Mouse (Mus musculus) intestine, embryonic 14.5 days (tissue): ENCODE results near the gene Prdx5. TPM values are rescaled to one million over a fixed set of nuclear protein-coding genes. Genes with fewer than 3 reads are reported as not detected.

ENCODE experiments used
- ATAC-seq: fragments of 200-750 bp; cut with Nextera tagmentation; replicated peaks from 2 replicates; pipeline ENCODE4 v1.8.0; 2017; ENCODE audit warnings: low read depth, moderate number of reproducible peaks, moderate TSS enrichment, moderate library complexity; ENCODE audit not compliant: low FRiP score, low TSS enrichment
- DNase-seq: peaks from one replicate; pipeline ENCODE4 v3.0.0-alpha.2; 2018; ENCODE audit warnings: low spot score
- H3K27ac ChIP-seq: fragments of 300-500 bp; sonication (generic); 2 replicates; pipeline ENCODE4 v1.5.1; 2014; ENCODE audit warnings: low read depth, mild to moderate bottlenecking, control low read depth
- H3K27me3 ChIP-seq: fragments of 300-500 bp; sonication (generic); replicated peaks from 2 replicates; pipeline ENCODE4 v1.6.1; 2014; ENCODE audit warnings: low read length, control low read depth; ENCODE audit not compliant: control insufficient read depth, insufficient read depth
- H3K36me3 ChIP-seq: fragments of 300-500 bp; sonication (generic); 2 replicates; pipeline ENCODE4 v1.6.1; 2014; ENCODE audit warnings: low read length, control low read depth; ENCODE audit not compliant: control insufficient read depth, insufficient read depth
- H3K4me1 ChIP-seq: fragments of 300-500 bp; sonication (generic); replicated peaks from 2 replicates; pipeline ENCODE4 v1.6.1; 2014; ENCODE audit warnings: low read length, control low read depth, mixed read lengths; ENCODE audit not compliant: control insufficient read depth, insufficient read depth
- H3K4me2 ChIP-seq: fragments of 300-500 bp; sonication (generic); 2 replicates; pipeline ENCODE4 v1.6.1; 2014; ENCODE audit warnings: low read length
- H3K4me3 ChIP-seq: fragments of 300-500 bp; sonication (generic); 2 replicates; pipeline ENCODE4 v1.5.1; 2014; ENCODE audit warnings: low read depth, low read length, control low read depth, mixed read lengths
- H3K9ac ChIP-seq: fragments of 300-500 bp; sonication (generic); 2 replicates; pipeline ENCODE4 v1.6.1; 2014; ENCODE audit warnings: mild to moderate bottlenecking, low read length
- H3K9me3 ChIP-seq: fragments of 300-500 bp; sonication (generic); 2 replicates; pipeline ENCODE4 v1.6.1; 2016; ENCODE audit warnings: low read length, control low read depth; ENCODE audit not compliant: control insufficient read depth
- WGBS: fragments of 180-500 bp; shearing (Covaris S2); extraction: QIAGEN DNeasy Blood & Tissue Kit; methylation state at CpG from one replicate; pipeline ENCODE4 v1.1.7; 2014; 5-methylcytosine and 5-hydroxymethylcytosine counted together
- polyA plus RNA-seq: library from polyadenylated mRNA; unstranded; fragments of >200 nt; fragmentation: Nextera tagmentation; extraction: Ambion mirVana; gene quantifications from 2 replicates; pipeline ENCODE4 v1.2.1, GENCODE M21; 2014

Gene Prdx5
- 116 and 139 TPM in 2 replicates for polyA plus RNA-seq

DNA sequence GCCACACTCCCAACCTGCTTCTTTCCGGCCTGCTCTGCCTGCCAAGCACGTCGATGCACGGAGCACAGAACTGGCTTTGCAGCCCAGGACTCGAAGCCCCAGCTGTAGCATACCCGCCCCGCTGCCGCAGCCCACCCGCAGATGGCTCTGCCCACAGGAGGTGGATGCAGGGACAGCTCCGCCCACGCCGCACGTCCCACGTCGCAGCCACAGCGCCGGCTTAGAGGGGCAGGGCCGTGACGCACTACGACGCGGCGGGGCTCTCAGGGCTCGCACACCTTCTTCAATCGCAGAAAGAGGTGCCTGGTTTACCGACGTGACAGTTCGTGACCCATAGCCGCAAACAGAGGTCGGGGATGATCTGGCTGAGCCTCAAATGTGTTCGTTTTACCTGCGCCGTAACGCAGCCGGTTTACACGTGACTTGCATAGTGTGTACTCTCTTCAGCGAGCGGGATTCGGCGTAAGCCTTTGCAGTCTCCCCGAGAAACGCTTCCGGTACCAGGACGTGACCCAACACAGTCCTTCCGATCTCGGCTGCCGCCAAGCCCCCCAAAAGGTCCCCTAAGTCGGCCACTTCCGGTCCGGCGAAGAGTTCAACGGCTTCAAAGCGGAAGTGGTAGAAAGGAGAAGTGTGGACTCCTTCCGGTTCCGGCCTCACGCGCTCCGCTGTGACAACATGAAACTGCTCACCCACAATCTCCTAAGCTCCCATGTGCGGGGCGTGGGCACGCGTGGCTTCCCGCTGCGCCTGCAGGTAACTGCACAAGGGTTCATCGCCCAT lies at the start of gene Prdx5, which contains the start of gene Trmt112:
Gene Prdx5, minus strand, starts transcription at position 600 of the 783 bp plus-strand sequence.
Gene Trmt112, plus strand, starts transcription at position 192 of the 783 bp plus-strand sequence.
- Histone ChIP-seq H3K4me1 (peaks cover 18% of the 10 kb centered on the region), H3K27ac (peak within 1 kb of the TSS; percentile 99), H3K9me3 (no peaks in the 10 kb centered on the region), H3K4me3 (peak within 1 kb of the TSS; percentile 74), H3K36me3 (peaks cover 52% of the 10 kb centered on the region), H3K27me3 (no peaks in the 10 kb centered on the region), H3K4me2 (peak within 1 kb of the TSS; percentile 78), H3K9ac (peak within 1 kb of the TSS; percentile 74)
- under 1% methylated on average over 65 of the region's 65 CpGs for WGBS
- ATAC-seq: peak; percentile 90
- peak; percentile 93 for DNase-seq

DNA sequence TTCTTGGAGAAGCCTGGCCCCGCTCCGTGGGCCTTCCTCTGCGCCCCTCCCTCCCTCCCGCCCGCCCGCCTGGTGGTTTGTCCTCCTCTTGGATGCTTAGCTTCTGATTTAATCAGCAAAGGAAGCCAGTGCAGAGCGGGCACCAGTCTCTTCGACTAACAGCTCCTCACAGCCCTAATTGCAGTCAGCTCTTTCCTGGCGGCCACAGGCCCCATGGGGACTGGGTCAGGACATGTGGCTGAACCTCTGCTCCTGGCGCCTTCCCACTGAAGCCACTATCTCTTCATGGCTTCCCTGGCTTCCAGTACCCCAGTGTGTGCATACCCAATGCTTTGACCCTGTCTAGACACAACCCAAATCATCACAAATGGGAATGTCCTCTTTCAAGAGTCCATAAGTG lies 46.6 kb upstream of the Prdx5 start:
- peaks cover 12% of the 10 kb centered on the region for H3K4me1 ChIP-seq
- 84% methylated on average over 10 of the region's 10 CpGs for WGBS
- peaks cover 88% of the 10 kb centered on the region for H3K36me3 ChIP-seq
- no peak overlapping the region for H3K9ac ChIP-seq
- no peak overlapping the region for H3K27ac ChIP-seq
- H3K9me3 ChIP-seq: no peaks in the 10 kb centered on the region
- DNase-seq (no peak), ATAC-seq (no peak)
- H3K27me3 ChIP-seq: no peaks in the 10 kb centered on the region
- H3K4me3 ChIP-seq: no peak overlapping the region
- H3K4me2 ChIP-seq: no peak overlapping the region

DNA sequence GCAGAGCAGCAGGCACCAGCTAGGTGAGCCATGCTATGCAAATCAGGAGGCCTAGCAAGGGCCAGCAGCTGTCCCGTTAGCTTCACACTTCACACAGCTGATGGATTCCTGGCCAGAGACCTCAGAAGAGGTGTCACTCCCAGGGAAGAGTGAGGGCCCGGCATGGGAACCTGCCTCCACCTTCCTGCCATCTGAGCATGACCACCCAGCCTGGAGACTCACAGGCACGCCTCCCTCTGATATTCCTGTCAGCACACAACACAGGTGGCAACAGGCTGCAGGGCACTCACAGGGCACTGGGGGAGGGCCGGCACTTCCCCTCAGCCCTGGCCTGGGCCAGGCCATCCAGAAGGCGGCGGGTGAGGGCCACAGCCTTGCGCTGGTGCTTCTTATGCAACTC lies 45.5 kb upstream of the Prdx5 start:
- WGBS: 77% methylated on average over 7 of the region's 7 CpGs
- Histone ChIP-seq H3K27ac (no peak overlapping the region), H3K4me2 (no peak overlapping the region), H3K9me3 (no peaks in the 10 kb centered on the region), H3K9ac (no peak overlapping the region), H3K27me3 (no peaks in the 10 kb centered on the region), H3K36me3 (peaks cover 77% of the 10 kb centered on the region), H3K4me3 (no peak overlapping the region), H3K4me1 (peaks cover 12% of the 10 kb centered on the region)
- ATAC-seq (no peak), DNase-seq (no peak)

DNA sequence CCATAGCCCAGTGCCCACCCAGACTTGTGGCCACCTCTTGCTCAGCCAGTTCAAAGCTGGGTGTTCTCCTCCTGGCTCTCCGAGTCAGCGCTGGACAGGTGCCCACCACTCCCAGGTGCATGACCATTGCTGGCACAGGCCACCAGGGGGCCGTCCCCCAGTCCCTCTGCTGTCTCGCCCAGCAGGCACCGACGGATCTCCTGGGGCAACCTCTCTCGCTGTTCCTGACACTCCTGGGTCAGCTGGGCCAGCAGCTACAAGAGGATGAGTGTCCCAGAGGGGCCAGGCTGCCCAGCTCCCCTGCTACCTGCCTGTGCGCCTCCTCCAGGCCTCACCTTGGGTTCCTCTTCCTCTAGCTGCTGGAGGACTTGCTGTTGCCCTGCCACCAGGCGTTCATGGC lies 44.1 kb upstream of the Prdx5 start:
- Histone ChIP-seq H3K4me3 (no peak overlapping the region), H3K27ac (no peak overlapping the region), H3K27me3 (no peaks in the 10 kb centered on the region), H3K4me1 (peaks cover 20% of the 10 kb centered on the region), H3K9me3 (no peaks in the 10 kb centered on the region), H3K36me3 (peaks cover 64% of the 10 kb centered on the region), H3K9ac (no peak overlapping the region), H3K4me2 (no peak overlapping the region)
- DNase-seq (no peak), ATAC-seq (no peak)
- 49% methylated on average over 8 of the region's 9 CpGs for WGBS

DNA sequence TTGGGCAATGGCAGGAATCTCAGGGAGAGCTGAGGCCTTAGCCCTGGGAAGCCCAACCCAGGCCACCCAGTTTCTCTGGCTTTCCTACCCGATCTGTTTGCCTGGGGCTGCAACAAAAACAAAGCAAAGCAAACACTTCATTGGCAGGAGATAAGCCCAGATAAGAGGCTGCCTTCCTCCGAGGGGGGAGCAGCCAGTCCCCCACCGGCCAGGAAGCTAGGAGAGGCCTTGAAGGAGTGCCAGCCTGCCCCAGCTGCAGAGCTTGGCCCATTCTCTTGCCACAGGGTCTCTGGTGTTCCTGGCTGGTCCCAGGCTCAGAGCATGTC lies 42.8 kb upstream of the Prdx5 start:
- H3K27me3 ChIP-seq: no peaks in the 10 kb centered on the region
- no peaks in the 10 kb centered on the region for H3K9me3 ChIP-seq
- peak overlapping the region; percentile 92 for H3K27ac ChIP-seq
- WGBS: 17% methylated on average over 3 of the region's 3 CpGs
- H3K4me2 ChIP-seq: peak overlapping the region; percentile 94
- H3K4me1 ChIP-seq: peaks cover 20% of the 10 kb centered on the region
- peaks cover 50% of the 10 kb centered on the region for H3K36me3 ChIP-seq
- ATAC-seq (no peak), DNase-seq (no peak)
- H3K9ac ChIP-seq: peak overlapping the region; percentile 61
- H3K4me3 ChIP-seq: peak overlapping the region; percentile 52; the same call in 1 of the 2 replicates

DNA sequence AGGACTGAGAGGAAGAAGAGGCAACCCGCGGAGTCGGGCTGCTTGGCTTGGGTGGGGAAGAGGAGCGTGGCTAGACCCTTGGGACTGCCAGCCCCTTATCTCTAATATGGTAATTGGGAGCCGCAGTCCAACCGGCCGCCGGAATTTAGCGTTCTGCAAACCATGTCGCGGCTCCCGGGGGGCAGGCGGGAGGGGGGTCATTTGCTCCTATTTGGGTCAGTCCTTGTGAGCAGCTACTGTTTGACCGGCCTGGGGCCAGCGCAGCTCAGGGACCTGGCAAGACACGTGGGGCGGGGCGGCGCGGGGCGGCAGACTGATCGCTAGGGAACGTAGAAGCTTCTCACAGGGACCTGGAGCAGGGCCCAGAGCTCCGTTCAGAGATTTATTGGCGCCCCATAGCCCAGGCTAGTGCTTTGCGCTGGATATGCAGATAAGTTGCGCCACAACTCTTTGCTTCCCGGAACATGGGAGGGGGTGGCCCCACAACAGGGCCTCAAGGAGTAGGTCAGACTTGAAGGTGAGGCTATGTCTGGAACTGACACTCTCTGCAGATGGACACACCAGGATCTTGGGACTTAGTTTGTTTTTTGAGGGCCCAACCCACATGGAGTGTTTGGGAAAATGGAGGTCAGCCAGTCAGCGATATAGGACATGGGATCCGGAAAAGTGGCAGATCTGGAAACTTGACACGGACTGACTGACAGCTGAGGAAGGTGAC lies 42.2 kb upstream of the Prdx5 start:
- H3K4me3 ChIP-seq: peak overlapping the region; percentile 52
- DNase-seq (peak; percentile 86), ATAC-seq (peak; percentile 33)
- H3K9me3 ChIP-seq: no peaks in the 10 kb centered on the region
- peak overlapping the region; percentile 61 for H3K9ac ChIP-seq
- H3K4me2 ChIP-seq: peak overlapping the region; percentile 94
- H3K4me1 ChIP-seq: peaks cover 20% of the 10 kb centered on the region
- WGBS: 2% methylated on average over 31 of the region's 31 CpGs
- no peaks in the 10 kb centered on the region for H3K27me3 ChIP-seq
- H3K36me3 ChIP-seq: peaks cover 45% of the 10 kb centered on the region
- H3K27ac ChIP-seq: peak overlapping the region; percentile 92

DNA sequence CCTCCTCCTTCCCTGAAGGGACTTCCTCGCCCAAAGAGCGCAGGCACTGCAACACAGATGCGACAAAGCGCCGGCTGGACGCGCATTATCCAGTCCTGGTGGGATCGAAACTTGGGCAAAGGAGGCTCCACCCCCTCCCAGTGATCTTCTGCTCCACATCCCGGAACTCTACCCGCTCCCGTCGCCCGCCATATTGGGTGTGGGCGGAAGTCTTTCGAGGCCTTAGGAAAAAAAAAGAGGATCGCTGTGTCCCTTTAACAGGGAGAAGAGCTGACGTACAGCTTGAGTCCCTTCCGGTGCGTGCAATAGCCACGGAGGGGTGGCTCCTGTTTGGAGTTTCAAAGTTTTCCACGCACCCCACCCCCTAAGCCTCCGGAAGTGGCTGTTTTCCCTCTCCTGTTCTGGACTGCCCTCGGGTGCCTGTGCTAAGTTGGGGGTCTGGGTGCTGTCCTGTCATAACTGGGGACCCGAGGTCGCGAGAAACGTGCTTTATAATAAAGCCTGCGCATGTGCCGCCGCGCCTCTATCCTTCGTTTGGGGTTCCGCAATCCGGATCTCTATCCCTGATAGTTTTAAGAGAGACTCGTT lies 41.6 kb upstream of the Prdx5 start:
- peak overlapping the region; percentile 61 for H3K9ac ChIP-seq
- peak overlapping the region; percentile 92 for H3K27ac ChIP-seq
- H3K4me1 ChIP-seq: peaks cover 20% of the 10 kb centered on the region
- H3K9me3 ChIP-seq: no peaks in the 10 kb centered on the region
- under 1% methylated on average over 35 of the region's 35 CpGs for WGBS
- H3K4me2 ChIP-seq: peak overlapping the region; percentile 94
- peaks cover 38% of the 10 kb centered on the region for H3K36me3 ChIP-seq
- H3K4me3 ChIP-seq: peak overlapping the region; percentile 52
- H3K27me3 ChIP-seq: no peaks in the 10 kb centered on the region
- ATAC-seq: peak; percentile 82
- peak; percentile 91 for DNase-seq

DNA sequence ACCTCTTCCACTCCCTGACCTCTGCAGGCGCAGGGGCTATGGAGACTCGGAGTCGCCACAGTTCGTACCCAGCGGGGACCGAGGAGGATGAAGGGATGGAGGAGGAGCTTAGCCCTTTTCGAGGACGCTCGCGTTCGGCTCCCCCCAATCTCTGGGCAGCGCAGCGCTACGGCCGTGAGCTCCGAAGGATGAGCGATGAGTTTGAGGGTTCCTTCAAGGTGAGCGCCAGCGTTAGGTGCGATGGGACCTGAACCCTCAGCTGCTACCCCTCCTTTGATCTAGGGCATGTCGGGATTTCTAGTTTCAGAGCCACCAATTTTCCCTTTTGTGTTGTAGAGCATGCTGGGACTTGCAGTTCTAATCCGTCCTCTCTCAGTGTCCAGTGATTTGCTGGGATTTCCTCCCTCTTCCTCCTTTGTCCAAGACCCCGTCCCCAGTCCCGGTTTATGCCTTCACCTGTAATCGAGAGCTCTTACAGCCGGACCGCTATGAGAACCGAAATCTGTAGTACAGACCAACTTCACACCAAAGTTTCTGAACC lies 40.8 kb upstream of the Prdx5 start:
- H3K4me3 ChIP-seq: peak overlapping the region; percentile 52
- no peaks in the 10 kb centered on the region for H3K9me3 ChIP-seq
- H3K36me3 ChIP-seq: peaks cover 30% of the 10 kb centered on the region
- H3K27me3 ChIP-seq: no peaks in the 10 kb centered on the region
- under 1% methylated on average over 28 of the region's 28 CpGs for WGBS
- peak; percentile 30 for ATAC-seq
- peak overlapping the region; percentile 92 for H3K27ac ChIP-seq
- H3K4me2 ChIP-seq: peak overlapping the region; percentile 94
- peak; percentile 84 for DNase-seq
- peak overlapping the region; percentile 61 for H3K9ac ChIP-seq
- H3K4me1 ChIP-seq: peaks cover 20% of the 10 kb centered on the region
